Mouse (Mus musculus) neural tube, embryonic 14.5 days (tissue): ENCODE data around the gene Fthl17b. TPM values are rescaled to one million over a fixed set of nuclear protein-coding genes. Genes with fewer than 3 reads are reported as not detected.

Experiments
- polyA plus RNA-seq: library from polyadenylated mRNA; unstranded; fragments of >200 nt; fragmentation: Nextera tagmentation; extraction: Ambion mirVana; gene quantifications from 2 replicates; pipeline ENCODE4 v1.2.1, GENCODE M21; 2014

Fthl17b gene
- polyA plus RNA-seq, 1 experiment from 2014 or later: not detected

Other genes starting within 250 kb of the Fthl17b start
- gene Ssx9, start 214.5 kb downstream of the Fthl17b start, polyA plus RNA-seq: not detected in 2 replicates
- not detected in 2 replicates for gene Ssxb5, start 159.3 kb downstream of the Fthl17b start, polyA plus RNA-seq
- gene Gm6592, start 119.0 kb downstream of the Fthl17b start, polyA plus RNA-seq: not detected in 2 replicates
- gene Gm5751, start 88.7 kb downstream of the Fthl17b start, polyA plus RNA-seq: not detected in 2 replicates
- 34.3 and 37.4 TPM in 2 replicates for gene B630019K06Rik, start 70.6 kb downstream of the Fthl17b start, polyA plus RNA-seq
- not detected in 2 replicates for gene Fthl17c, start 13.6 kb upstream of the Fthl17b start, polyA plus RNA-seq
- gene Fthl17d, start 23.8 kb upstream of the Fthl17b start, polyA plus RNA-seq: not detected in 2 replicates
- not detected in 2 replicates for gene Fthl17e, start 70.5 kb upstream of the Fthl17b start, polyA plus RNA-seq
- not detected in 2 replicates for gene Fthl17f, start 100.0 kb upstream of the Fthl17b start, polyA plus RNA-seq
- not detected in 2 replicates for gene 4930402K13Rik, start 141.6 kb upstream of the Fthl17b start, polyA plus RNA-seq
- gene Lancl3, start 236.9 kb upstream of the Fthl17b start, polyA plus RNA-seq: 2.5 and 3.6 TPM in 2 replicates